In the genomic region with DNA sequence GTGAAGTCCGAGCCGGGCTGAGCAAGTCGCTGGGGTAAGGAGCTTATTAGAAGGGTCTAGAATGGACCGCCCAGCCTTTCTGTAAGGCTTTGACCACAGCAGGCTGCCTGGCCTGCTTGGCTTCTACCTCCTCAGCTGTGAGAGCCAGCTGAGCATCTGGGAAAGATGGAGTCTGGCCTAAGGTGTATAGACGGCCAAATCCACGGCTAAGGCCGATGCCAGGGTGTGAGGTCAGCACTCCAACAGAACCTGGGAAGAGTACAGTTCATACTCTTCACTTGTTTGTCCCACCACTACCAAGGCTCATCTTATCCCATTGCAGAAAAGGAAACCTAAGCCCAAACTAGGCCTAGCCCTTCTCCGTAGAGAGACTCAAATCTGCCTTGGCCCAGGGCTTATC, we compare ENCODE assay signal across 7 mouse cellular contexts. TPM values are rescaled to one million over a fixed set of nuclear protein-coding genes. Genes with fewer than 3 reads are reported as not detected.
DNase-seq lines count a peak whose midpoint lies in the region; ATAC-seq lines count a peak whose summit lies in the region.

No protein-coding gene starts in this region.

- peak overlapping the region; percentile 81 for H3K4me2 ChIP-seq in neural tube, embryonic 11.5 days (ENCODE audit: low read depth)
- peak overlapping the region; percentile 76 for H3K4me2 ChIP-seq in forebrain, embryonic 15.5 days (replicated peaks)
- peak overlapping the region; percentile 71; the same call in 1 of the 2 replicates for H3K4me2 ChIP-seq in liver, embryonic 11.5 days

- H3K9ac ChIP-seq in neural tube, embryonic 11.5 days (ENCODE audit: low read length) = peak overlapping the region; percentile 92
- peak overlapping the region; percentile 96 for H3K9ac ChIP-seq in forebrain, embryonic 15.5 days (replicated peaks)
- no peak overlapping the region for H3K9ac ChIP-seq in liver, embryonic 11.5 days (ENCODE audit: low read depth, low read length)

- peaks cover 37% of the 10 kb centered on the region for H3K4me1 ChIP-seq in neural tube, embryonic 11.5 days (ENCODE audit: control insufficient read depth, insufficient read depth, low read length)
- H3K4me1 ChIP-seq in forebrain, embryonic 15.5 days = peaks cover 90% of the 10 kb centered on the region
- H3K4me1 ChIP-seq in liver, embryonic 11.5 days (replicated peaks; ENCODE audit: control insufficient read depth, insufficient read depth, low read length) = peaks cover 8% of the 10 kb centered on the region

- DNase-seq in neural tube, embryonic 11.5 days (ENCODE audit: low spot score) = no peak
- DNase-seq in neural tube, embryonic 10.5 days (ENCODE audit: extremely low spot score, low spot score) = no peak
- no peak for DNase-seq in liver, embryonic 11.5 days (ENCODE audit: low spot score)
- no peak for DNase-seq in adrenal gland, postnatal 36 days

- H3K27ac ChIP-seq in neural tube, embryonic 11.5 days (ENCODE audit: low read depth, low read length) = no peak overlapping the region
- H3K27ac ChIP-seq in forebrain, embryonic 15.5 days (replicated peaks) = peak overlapping the region; percentile 98
- no peak overlapping the region for H3K27ac ChIP-seq in liver, embryonic 11.5 days (ENCODE audit: low read depth, low read length)

- H3K4me3 ChIP-seq in neural tube, embryonic 11.5 days (ENCODE audit: low read depth, low read length) = peak overlapping the region; percentile 73
- peak overlapping the region; percentile 77 for H3K4me3 ChIP-seq in forebrain, embryonic 15.5 days
- peak overlapping the region; percentile 53; the same call in 1 of the 2 replicates for H3K4me3 ChIP-seq in liver, embryonic 11.5 days (ENCODE audit: low read depth, low read length)

- 81% methylated on average over 8 of the region's 8 CpGs for WGBS in neural tube, embryonic 11.5 days
- WGBS in forebrain, embryonic 15.5 days = 55% methylated on average over 8 of the region's 8 CpGs
- 74% methylated on average over 8 of the region's 8 CpGs for WGBS in liver, embryonic 11.5 days

- ATAC-seq in neural tube, embryonic 11.5 days (ENCODE audit: insufficient read depth, low FRiP score, low TSS enrichment) = no peak
- no peak for ATAC-seq in forebrain, embryonic 15.5 days (replicated peaks)
- no peak for ATAC-seq in liver, embryonic 11.5 days (replicated peaks; ENCODE audit: low FRiP score)
- no peak for ATAC-seq in erythroblast, adult 5-6 weeks (replicated peaks; ENCODE audit: low FRiP score, poor library complexity, severe bottlenecking)
- ATAC-seq in frontal cortex, adult (ENCODE audit: low TSS enrichment) = no peak

- no peaks in the 10 kb centered on the region for H3K27me3 ChIP-seq in neural tube, embryonic 11.5 days (ENCODE audit: control insufficient read depth, insufficient read depth, low read length)
- no peaks in the 10 kb centered on the region for H3K27me3 ChIP-seq in forebrain, embryonic 15.5 days
- H3K27me3 ChIP-seq in liver, embryonic 11.5 days (replicated peaks; ENCODE audit: control insufficient read depth, insufficient read depth, low read length) = peaks cover 34% of the 10 kb centered on the region

- no peaks in the 10 kb centered on the region for H3K9me3 ChIP-seq in neural tube, embryonic 11.5 days (ENCODE audit: control insufficient read depth, low read length)
- H3K9me3 ChIP-seq in forebrain, embryonic 15.5 days = no peaks in the 10 kb centered on the region
- H3K9me3 ChIP-seq in liver, embryonic 11.5 days (ENCODE audit: control insufficient read depth, low read length) = no peaks in the 10 kb centered on the region

- H3K36me3 ChIP-seq in neural tube, embryonic 11.5 days (ENCODE audit: control insufficient read depth, insufficient read depth, low read length) = no peaks in the 10 kb centered on the region
- H3K36me3 ChIP-seq in forebrain, embryonic 15.5 days = no peaks in the 10 kb centered on the region
- no peaks in the 10 kb centered on the region for H3K36me3 ChIP-seq in liver, embryonic 11.5 days (ENCODE audit: control insufficient read depth, insufficient read depth, low read length)

RNA-seq across cellular contexts. Expression of a gene that starts 1.3 kb away (rescaled TPM):
- 23.7 and 24.5 TPM in 2 replicates for polyA plus RNA-seq in neural tube, embryonic 11.5 days (2014; fragmentation: Nextera tagmentation; extraction: Ambion mirVana)
- polyA plus RNA-seq in forebrain, embryonic 15.5 days (2015; fragmentation: Nextera tagmentation; extraction: Ambion mirVana) = 41.0 and 48.8 TPM in 2 replicates
- 4.5 and 4.8 TPM in 2 replicates for polyA plus RNA-seq in liver, embryonic 11.5 days (2014; fragmentation: Nextera tagmentation; extraction: Ambion mirVana)
- total RNA-seq in erythroblast, adult 5-6 weeks (2015; ENCODE audit: low replicate concordance) = 0.38 and 0.63 TPM in 2 replicates
- not detected in 2 replicates for total RNA-seq in erythroblast, adult 5-6 weeks (2017; ENCODE audit: low replicate concordance)
- 10 to 100 TPM in 1 of 2 experiments, 1 to 10 TPM in 1; 8.4 to 14.6 TPM for total RNA-seq in adrenal gland, postnatal 36 days (2021)
